Mouse (Mus musculus) G1E (cell line): ENCODE data around the gene Mrpl55.

Experiments used
- CTCF ChIP-seq: IDR thresholded peaks from 2 replicates; pipeline ENCODE4 v1.5.1; 2012; ENCODE audit warnings: low read depth, low read length, inconsistent platforms, mixed read lengths
- GATA1 ChIP-seq: IDR thresholded peaks from 2 replicates; pipeline ENCODE4 v1.6.1; 2012; ENCODE audit warnings: borderline replicate concordance, low read length, inconsistent platforms, mixed read lengths
- GATA2 ChIP-seq: IDR thresholded peaks from 2 replicates; pipeline ENCODE4 v1.6.1; 2012; ENCODE audit warnings: low read depth, low read length, inconsistent platforms, borderline replicate concordance
- POLR2AphosphoS5 ChIP-seq: IDR thresholded peaks from 2 replicates; pipeline ENCODE4 v1.6.1; 2012; ENCODE audit warnings: low read depth, low read length, inconsistent platforms; ENCODE audit not compliant: insufficient replicate concordance
- TAL1 ChIP-seq: conservative IDR thresholded peaks from 2 replicates; pipeline ENCODE4 v1.6.1; 2012; ENCODE audit warnings: low read depth, low read length, inconsistent platforms, mixed read lengths

GRCm38 (mm10) chr11:59176475-59176874 lies 25.8 kb upstream of the Mrpl55 start:
- TF ChIP-seq CTCF = no peak
- TF ChIP-seq GATA2 = no peak
- no peak for TF ChIP-seq POLR2AphosphoS5
- no peak for TF ChIP-seq GATA1
- TF ChIP-seq TAL1 = no peak
